Mouse (Mus musculus): ENCODE data around the gene Ctnnd2. TPM values are rescaled to one million over a fixed set of nuclear protein-coding genes. Genes with fewer than 3 reads are reported as not detected.

The Ctnnd2 gene
- total and polyA plus RNA-seq, 3 experiments, result 0.16 TPM; not detected in 2

- DNase-seq (ENCODE audit: low spot score) (no peak), ATAC-seq (ENCODE audit: extremely low read depth, insufficient number of reproducible peaks, low FRiP score, poor library complexity, severe bottlenecking) (no peak)
- H3K4me3 ChIP-seq (ENCODE audit: low read depth, low read length), result no peak overlapping the region
- H3K9me3 ChIP-seq (replicated peaks), result peaks cover 33% of the 10 kb centered on the region
- H3K27me3 ChIP-seq (ENCODE audit: insufficient read depth, low read length), result no peaks in the 10 kb centered on the region
- H3K4me1 ChIP-seq (ENCODE audit: insufficient read depth, low read depth, low read length), result no peaks in the 10 kb centered on the region
- no peaks in the 10 kb centered on the region for H3K36me3 ChIP-seq (replicated peaks)
- TF ChIP-seq TAL1 (conservative IDR thresholded peaks at IDR 0.05; ENCODE audit: low read depth, low read length) (no peak), POLR2AphosphoS5 (IDR thresholded peaks at IDR 0.05; ENCODE audit: insufficient replicate concordance, low read depth, low read length) (no peak), GATA1 (IDR thresholded peaks at IDR 0.05; ENCODE audit: borderline replicate concordance, low read length) (no peak)
Measured at GRCm38 (mm10) chr15:30170031-30170430, 2.4 kb upstream of the Ctnnd2 start.

DNA sequence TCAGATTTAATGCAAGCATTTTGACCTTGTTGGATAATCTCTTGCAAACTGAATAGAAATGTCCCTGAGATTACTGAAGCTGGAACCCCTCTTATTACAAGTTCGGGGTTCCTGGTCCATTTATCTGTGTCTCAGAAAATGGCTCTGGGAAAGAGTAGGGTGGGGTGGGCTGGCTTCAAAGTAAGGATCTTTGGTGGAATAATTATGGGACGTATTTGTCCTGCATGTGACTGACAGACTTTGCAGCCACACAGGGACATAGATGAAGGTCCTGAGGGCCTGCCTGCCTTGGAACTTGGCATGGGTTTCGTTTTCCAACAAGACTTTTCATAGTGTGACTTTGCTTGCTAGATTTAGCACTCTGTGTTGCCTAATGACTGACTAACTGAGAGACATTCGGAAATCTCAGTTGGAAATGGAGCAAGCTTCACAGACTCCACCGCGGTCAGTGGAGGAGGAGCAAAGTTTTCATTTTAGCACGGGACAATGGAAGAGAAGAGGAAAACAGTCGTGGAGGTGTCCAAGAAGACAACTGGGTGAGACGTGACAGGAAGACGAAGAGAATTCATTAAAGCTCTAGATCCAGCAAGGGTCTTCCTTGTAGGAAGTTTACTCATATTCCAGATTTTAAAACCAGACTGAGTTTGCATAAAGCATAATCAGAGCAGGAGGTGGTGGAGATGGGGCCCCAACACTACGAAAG is 749 bp upstream of the Ctnnd2 start:
- H3K9me3 ChIP-seq (replicated peaks), result peaks cover 33% of the 10 kb centered on the region
- no peaks in the 10 kb centered on the region for H3K27me3 ChIP-seq (ENCODE audit: insufficient read depth, low read length)
- H3K4me3 ChIP-seq (ENCODE audit: low read depth, low read length), result no peak overlapping the region
- no peaks in the 10 kb centered on the region for H3K36me3 ChIP-seq (replicated peaks)
- ATAC-seq (ENCODE audit: extremely low read depth, insufficient number of reproducible peaks, low FRiP score, poor library complexity, severe bottlenecking) (no peak), DNase-seq (ENCODE audit: low spot score) (no peak)
- no peaks in the 10 kb centered on the region for H3K4me1 ChIP-seq (ENCODE audit: insufficient read depth, low read depth, low read length)
- TF ChIP-seq POLR2AphosphoS5 (IDR thresholded peaks at IDR 0.05; ENCODE audit: insufficient replicate concordance, low read depth, low read length) (no peak), GATA2 (IDR thresholded peaks at IDR 0.05; ENCODE audit: borderline replicate concordance, low read depth, low read length) (no peak), GATA1 (IDR thresholded peaks at IDR 0.05; ENCODE audit: borderline replicate concordance, low read length) (no peak), CTCF (IDR thresholded peaks at IDR 0.05; ENCODE audit: low read depth, low read length) (no peak), TAL1 (conservative IDR thresholded peaks at IDR 0.05; ENCODE audit: low read depth, low read length) (no peak)

DNA sequence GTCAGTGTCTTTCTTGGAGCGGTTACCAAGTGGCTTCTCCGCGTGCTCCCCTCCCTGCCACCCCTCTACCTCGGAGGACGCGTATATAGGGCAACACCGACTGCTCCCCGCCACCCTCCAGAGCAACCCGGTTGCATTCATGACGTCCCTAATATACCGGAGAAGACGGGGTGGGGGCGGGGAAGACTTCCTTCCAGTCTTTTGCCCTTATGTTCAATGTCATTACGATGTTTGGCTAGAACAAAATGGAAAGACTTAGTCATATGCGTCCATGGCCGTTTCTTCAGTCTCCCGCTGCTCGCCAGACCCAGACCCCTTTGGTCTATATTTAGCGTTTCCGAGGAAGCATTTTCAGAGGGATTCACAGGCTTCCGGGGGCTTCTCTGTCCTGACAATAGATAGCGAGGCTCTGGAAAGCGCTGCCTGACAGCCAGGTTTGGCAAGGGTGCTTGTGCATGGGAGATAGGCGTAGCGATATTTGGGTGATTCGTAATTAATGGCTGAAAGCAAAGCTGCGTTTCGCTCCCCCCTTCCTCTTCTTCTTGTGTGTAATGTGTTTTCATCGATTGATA is 1.1 kb downstream of the Ctnnd2 start:
- H3K27me3 ChIP-seq (ENCODE audit: insufficient read depth, low read length), result no peaks in the 10 kb centered on the region
- no peak for TF ChIP-seq GATA1 (IDR thresholded peaks at IDR 0.05; ENCODE audit: borderline replicate concordance, low read length)
- no peak for TF ChIP-seq GATA2 (IDR thresholded peaks at IDR 0.05; ENCODE audit: borderline replicate concordance, low read depth, low read length)
- TF ChIP-seq TAL1 (conservative IDR thresholded peaks at IDR 0.05; ENCODE audit: low read depth, low read length), result no peak
- no peak for TF ChIP-seq CTCF (IDR thresholded peaks at IDR 0.05; ENCODE audit: low read depth, low read length)
- no peak for TF ChIP-seq POLR2AphosphoS5 (IDR thresholded peaks at IDR 0.05; ENCODE audit: insufficient replicate concordance, low read depth, low read length)
- no peak for ATAC-seq (ENCODE audit: extremely low read depth, insufficient number of reproducible peaks, low FRiP score, poor library complexity, severe bottlenecking)
- DNase-seq (ENCODE audit: low spot score), result no peak
- H3K36me3 ChIP-seq (replicated peaks), result no peaks in the 10 kb centered on the region
- H3K4me1 ChIP-seq (ENCODE audit: insufficient read depth, low read depth, low read length), result no peaks in the 10 kb centered on the region
- H3K9me3 ChIP-seq (replicated peaks), result peaks cover 28% of the 10 kb centered on the region
- H3K4me3 ChIP-seq (ENCODE audit: low read depth, low read length), result no peak overlapping the region

- H3K27me3 ChIP-seq (ENCODE audit: insufficient read depth, low read length), result no peaks in the 10 kb centered on the region
- peaks cover 28% of the 10 kb centered on the region for H3K9me3 ChIP-seq (replicated peaks)
- H3K4me3 ChIP-seq (ENCODE audit: low read depth, low read length), result no peak overlapping the region
- no peaks in the 10 kb centered on the region for H3K4me1 ChIP-seq (ENCODE audit: insufficient read depth, low read depth, low read length)
- ATAC-seq (ENCODE audit: extremely low read depth, insufficient number of reproducible peaks, low FRiP score, poor library complexity, severe bottlenecking) (no peak), DNase-seq (ENCODE audit: low spot score) (no peak)
- no peaks in the 10 kb centered on the region for H3K36me3 ChIP-seq (replicated peaks)
- no peak for TF ChIP-seq POLR2AphosphoS5 (IDR thresholded peaks at IDR 0.05; ENCODE audit: insufficient replicate concordance, low read depth, low read length)
- TF ChIP-seq GATA2 (IDR thresholded peaks at IDR 0.05; ENCODE audit: borderline replicate concordance, low read depth, low read length), result no peak
- TF ChIP-seq GATA1 (IDR thresholded peaks at IDR 0.05; ENCODE audit: borderline replicate concordance, low read length), result no peak
- TF ChIP-seq CTCF (IDR thresholded peaks at IDR 0.05; ENCODE audit: low read depth, low read length), result no peak
- no peak for TF ChIP-seq TAL1 (conservative IDR thresholded peaks at IDR 0.05; ENCODE audit: low read depth, low read length)
Measured at GRCm38 (mm10) chr15:30174321-30174720, 1.9 kb downstream of the Ctnnd2 start.

DNA sequence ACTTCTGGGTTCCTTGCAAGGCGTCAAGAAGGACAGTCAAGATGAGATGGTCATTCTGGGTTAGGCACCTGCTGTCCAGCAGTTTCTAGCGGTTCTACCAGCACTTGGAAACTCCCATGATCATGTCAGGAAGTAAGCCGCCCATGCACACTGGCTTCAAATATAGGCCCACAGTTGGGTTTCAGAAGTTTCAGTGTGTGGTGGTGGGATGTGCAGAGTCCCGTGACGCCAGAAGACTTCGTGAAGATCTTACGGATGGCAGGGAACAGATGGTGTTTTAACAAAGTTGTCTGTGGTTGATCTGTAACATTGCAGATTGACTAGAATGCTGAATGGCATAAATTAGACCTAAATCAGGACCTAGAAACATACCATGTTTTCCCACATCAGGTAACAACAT is 11.6 kb downstream of the Ctnnd2 start:
- ATAC-seq (ENCODE audit: extremely low read depth, insufficient number of reproducible peaks, low FRiP score, poor library complexity, severe bottlenecking) (no peak), DNase-seq (ENCODE audit: low spot score) (no peak)
- peaks cover 6% of the 10 kb centered on the region; the same call in 1 of the 2 replicates for H3K9me3 ChIP-seq (replicated peaks)
- TF ChIP-seq GATA2 (IDR thresholded peaks at IDR 0.05; ENCODE audit: borderline replicate concordance, low read depth, low read length), result no peak
- no peak for TF ChIP-seq CTCF (IDR thresholded peaks at IDR 0.05; ENCODE audit: low read depth, low read length)
- no peak for TF ChIP-seq TAL1 (conservative IDR thresholded peaks at IDR 0.05; ENCODE audit: low read depth, low read length)
- TF ChIP-seq GATA1 (IDR thresholded peaks at IDR 0.05; ENCODE audit: borderline replicate concordance, low read length), result no peak
- no peak for TF ChIP-seq POLR2AphosphoS5 (IDR thresholded peaks at IDR 0.05; ENCODE audit: insufficient replicate concordance, low read depth, low read length)
- no peaks in the 10 kb centered on the region for H3K36me3 ChIP-seq (replicated peaks)
- no peak overlapping the region for H3K4me3 ChIP-seq (ENCODE audit: low read depth, low read length)
- H3K4me1 ChIP-seq (ENCODE audit: insufficient read depth, low read depth, low read length), result no peaks in the 10 kb centered on the region
- no peaks in the 10 kb centered on the region for H3K27me3 ChIP-seq (ENCODE audit: insufficient read depth, low read length)

- ATAC-seq (ENCODE audit: extremely low read depth, insufficient number of reproducible peaks, low FRiP score, poor library complexity, severe bottlenecking) (no peak), DNase-seq (ENCODE audit: low spot score) (no peak)
- Histone ChIP-seq H3K4me1 (ENCODE audit: insufficient read depth, low read depth, low read length) (no peaks in the 10 kb centered on the region), H3K36me3 (replicated peaks) (no peaks in the 10 kb centered on the region), H3K9me3 (replicated peaks) (peaks cover 2% of the 10 kb centered on the region), H3K4me3 (ENCODE audit: low read depth, low read length) (no peak overlapping the region), H3K27me3 (ENCODE audit: insufficient read depth, low read length) (no peaks in the 10 kb centered on the region)
- TF ChIP-seq POLR2AphosphoS5 (IDR thresholded peaks at IDR 0.05; ENCODE audit: insufficient replicate concordance, low read depth, low read length), result no peak
- no peak for TF ChIP-seq TAL1 (conservative IDR thresholded peaks at IDR 0.05; ENCODE audit: low read depth, low read length)
- no peak for TF ChIP-seq CTCF (IDR thresholded peaks at IDR 0.05; ENCODE audit: low read depth, low read length)
- TF ChIP-seq GATA2 (IDR thresholded peaks at IDR 0.05; ENCODE audit: borderline replicate concordance, low read depth, low read length), result no peak
- no peak for TF ChIP-seq GATA1 (IDR thresholded peaks at IDR 0.05; ENCODE audit: borderline replicate concordance, low read length)
Measured at GRCm38 (mm10) chr15:30190872-30191271, 18.5 kb downstream of the Ctnnd2 start.
